26 mouse cellular contexts compared by ENCODE assay signal in genomic region chr11:117663810-117664139, GRCm38 (mm10).
"Had no signal": no experiment of that assay in that cellular context is flagged by ENCODE, and none has a peak within 500 bp of the region (broad histone marks: within the 10 kb centered on the region; RNA-seq: fewer than 3 reads in every experiment).

No protein-coding gene starts in this region.

- H3K4me3 ChIP-seq: embryonic facial prominence, embryonic 10.5 days; embryonic facial prominence, embryonic 12.5 days; embryonic facial prominence, embryonic 13.5 days; embryonic facial prominence, embryonic 15.5 days; erythroblast, embryonic 14.5 days; forebrain, embryonic 10.5 days; forebrain, embryonic 12.5 days; forebrain, embryonic 13.5 days; forebrain, embryonic 15.5 days; gastrocnemius, adult 2 months; heart, adult 2 months had no signal

- H3K9me3 ChIP-seq: embryonic facial prominence, embryonic 10.5 days; embryonic facial prominence, embryonic 12.5 days; embryonic facial prominence, embryonic 13.5 days; embryonic facial prominence, embryonic 15.5 days; forebrain, embryonic 10.5 days; forebrain, embryonic 12.5 days; forebrain, embryonic 13.5 days; forebrain, embryonic 15.5 days had no signal

- H3K9ac ChIP-seq: embryonic facial prominence, embryonic 12.5 days; embryonic facial prominence, embryonic 13.5 days; embryonic facial prominence, embryonic 15.5 days; forebrain, embryonic 12.5 days; forebrain, embryonic 13.5 days; forebrain, embryonic 15.5 days; forebrain, postnatal 0 days had no signal

- ATAC-seq: forebrain, embryonic 13.5 days; forebrain, embryonic 14.5 days; forebrain, embryonic 15.5 days; forebrain, embryonic 16.5 days; forebrain, postnatal 0 days had no signal

- DNase-seq: cerebellum, adult 9-10 months; cerebellum, adult 9-11 months; cerebellum, postnatal 10 days; cerebellum, postnatal 14 days; cerebellum, postnatal 25 days; cerebellum, postnatal 36 days; embryo, embryonic 11 days; forebrain, postnatal 0 days; gastrocnemius, adult 2 months; gastrocnemius, postnatal 10 days; gastrocnemius, postnatal 14 days; gastrocnemius, postnatal 25 days; gastrocnemius, postnatal 36 days; heart, adult 18-20 months; heart, adult 2 months had no signal

- H3K4me2 ChIP-seq: embryonic facial prominence, embryonic 12.5 days; embryonic facial prominence, embryonic 13.5 days; embryonic facial prominence, embryonic 15.5 days; forebrain, embryonic 12.5 days; forebrain, embryonic 13.5 days; forebrain, embryonic 15.5 days had no signal

- H3K27me3 ChIP-seq: embryonic facial prominence, embryonic 12.5 days; embryonic facial prominence, embryonic 13.5 days; embryonic facial prominence, embryonic 15.5 days; forebrain, embryonic 12.5 days; forebrain, embryonic 13.5 days; forebrain, embryonic 15.5 days had no signal

- H3K36me3 ChIP-seq: embryonic facial prominence, embryonic 12.5 days; embryonic facial prominence, embryonic 13.5 days; embryonic facial prominence, embryonic 15.5 days; forebrain, embryonic 10.5 days; forebrain, embryonic 12.5 days; forebrain, embryonic 15.5 days had no signal

- H3K27ac ChIP-seq: embryonic facial prominence, embryonic 10.5 days; embryonic facial prominence, embryonic 12.5 days; embryonic facial prominence, embryonic 13.5 days; embryonic facial prominence, embryonic 15.5 days; forebrain, embryonic 10.5 days; forebrain, embryonic 12.5 days; forebrain, embryonic 13.5 days; forebrain, embryonic 15.5 days; gastrocnemius, adult 2 months; heart, adult 2 months had no signal
